Mouse (Mus musculus) MEL (cell line): Measurements from ENCODE around the gene Cenpl.

Experiments used
- CTCF ChIP-seq, 3 experiments: IDR thresholded peaks in 2 of 3; conservative IDR thresholded peaks in 1 of 3; 2 replicates each; pipeline ENCODE4 v1.5.1; 2011 to 2012; ENCODE audit warnings: low read length in 3 of 3, low read depth in 2 of 3, mild to moderate bottlenecking in 2 of 3, improper control_type of control experiment in 1 of 3, inconsistent platforms in 1 of 3, mixed read lengths in 1 of 3, moderate library complexity in 1 of 3; ENCODE audit not compliant: control insufficient read depth in 1 of 3, insufficient read depth in 1 of 3, poor library complexity in 1 of 3, severe bottlenecking in 1 of 3
- EP300 ChIP-seq, 2 experiments: IDR thresholded peaks; 2 replicates each; pipeline ENCODE4 v1.6.1; 2011; ENCODE audit warnings: improper control_type of control experiment in 2 of 2, low read length in 2 of 2, low read depth in 1 of 2, mild to moderate bottlenecking in 1 of 2
- GATA1 ChIP-seq: IDR thresholded peaks from 2 replicates; pipeline ENCODE4 v1.6.1; 2011; ENCODE audit warnings: low read depth, low read length, improper control_type of control experiment
- KAT2A ChIP-seq: conservative IDR thresholded peaks from 2 replicates; pipeline ENCODE4 v1.6.1; 2012; ENCODE audit warnings: low read depth, low read length, improper control_type of control experiment, inconsistent platforms

DNA sequence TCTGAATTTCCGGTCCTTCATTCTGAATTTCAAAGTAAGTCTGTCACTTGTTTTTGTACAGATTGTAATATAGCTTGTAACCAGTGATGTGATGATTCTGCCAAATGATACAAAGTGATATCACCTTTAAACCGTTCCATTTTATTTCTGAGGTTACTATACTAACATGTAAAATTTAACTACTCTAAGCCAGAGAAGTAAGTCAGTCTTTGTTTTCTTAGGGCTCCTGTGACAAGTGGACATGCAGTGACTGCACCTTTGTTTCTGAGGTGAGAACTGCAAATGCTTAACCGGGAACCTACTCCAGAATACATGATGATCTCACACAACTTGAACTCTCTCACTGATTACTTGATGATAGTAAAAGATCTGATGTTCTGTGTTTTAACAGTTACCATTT lies 32.5 kb upstream of the Cenpl start:
- TF ChIP-seq CTCF (IDR thresholded peaks at IDR 0.05 in 2 of 3, conservative IDR thresholded peaks at IDR 0.05 in 1 of 3; ENCODE audit: control insufficient read depth in 1 of 3, insufficient read depth in 1 of 3, low read depth in 2 of 3, low read length in 3 of 3, poor library complexity in 1 of 3, severe bottlenecking in 1 of 3): no peak
- no peak for TF ChIP-seq GATA1
- TF ChIP-seq EP300 (IDR thresholded peaks at IDR 0.05; ENCODE audit: low read depth in 1 of 2, low read length in 2 of 2): no peak
- TF ChIP-seq KAT2A: no peak
